Mouse (Mus musculus): ENCODE results near the gene Vat1.
"Not testable (repeated sequence)": the region's sequence is repeated elsewhere in the genome, so short reads cannot be mapped to it uniquely, and the experiment has no call there.

The Vat1 gene

DNA sequence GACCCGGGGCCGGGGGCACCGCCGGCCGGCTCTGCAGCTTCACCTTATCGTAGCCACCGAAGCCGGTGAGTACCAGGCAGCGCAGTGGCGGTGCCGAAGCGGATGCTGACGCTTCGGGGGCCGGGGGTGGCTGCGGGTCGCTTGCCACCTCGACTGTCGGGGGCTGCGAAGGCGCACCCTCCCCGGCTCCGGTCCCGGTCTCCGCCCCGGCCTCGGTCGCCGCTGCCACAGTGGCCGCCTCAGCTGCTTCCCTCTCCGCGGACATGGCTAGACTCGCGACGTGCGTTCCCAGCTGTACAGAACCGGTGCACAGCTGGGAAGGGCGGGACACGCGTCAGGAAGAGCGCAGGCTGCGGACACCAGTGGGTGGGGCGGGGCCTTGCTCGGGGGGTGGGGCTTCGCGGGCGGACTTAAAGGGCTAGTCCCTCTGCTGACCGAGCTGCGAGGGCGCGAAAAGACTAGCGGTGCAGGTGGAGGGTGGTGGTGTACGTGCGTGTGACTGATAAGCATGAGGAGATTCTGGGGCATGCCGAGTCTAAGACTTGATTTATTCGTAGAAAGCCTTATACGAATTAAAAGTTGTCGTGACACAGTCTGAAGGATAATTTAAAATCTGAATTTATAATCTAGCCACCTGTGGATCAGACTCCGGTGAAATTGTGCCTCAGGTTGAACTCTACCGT lies at the start of gene Vat1:
Gene Vat1, minus strand, starts transcription at position 362 of the 683 bp plus-strand sequence.
- in situ Hi-C loops (cut with MboI; ENCODE audit: low pct_unique_long_range_greater_than_20kb in 1 of 2, low sequenced_read_pairs in 2 of 2, unreplicated experiment in 1 of 2): no loop called here

DNA sequence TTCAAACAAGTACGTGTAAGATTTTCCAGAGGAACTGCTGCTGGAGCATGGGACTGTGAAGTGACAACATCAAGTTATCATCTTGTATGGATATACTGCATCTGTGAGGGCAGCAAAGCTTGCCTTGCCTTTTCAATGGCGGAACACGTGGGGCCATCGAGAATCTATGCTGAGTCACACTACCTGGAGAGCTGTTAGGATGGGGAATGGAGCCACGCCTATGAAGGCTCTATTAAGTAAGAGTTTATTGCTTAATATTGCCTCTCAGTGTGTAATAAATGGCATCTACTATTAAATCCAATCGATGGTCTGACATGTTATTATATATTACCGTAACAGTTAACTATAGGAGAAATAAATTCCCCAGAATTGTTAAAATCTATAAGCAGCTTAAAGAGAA lies 41.1 kb upstream of the Vat1 start:
- in situ Hi-C loops (cut with MboI; ENCODE audit: low pct_unique_long_range_greater_than_20kb in 1 of 2, low sequenced_read_pairs in 2 of 2, unreplicated experiment in 1 of 2): no loop called here

DNA sequence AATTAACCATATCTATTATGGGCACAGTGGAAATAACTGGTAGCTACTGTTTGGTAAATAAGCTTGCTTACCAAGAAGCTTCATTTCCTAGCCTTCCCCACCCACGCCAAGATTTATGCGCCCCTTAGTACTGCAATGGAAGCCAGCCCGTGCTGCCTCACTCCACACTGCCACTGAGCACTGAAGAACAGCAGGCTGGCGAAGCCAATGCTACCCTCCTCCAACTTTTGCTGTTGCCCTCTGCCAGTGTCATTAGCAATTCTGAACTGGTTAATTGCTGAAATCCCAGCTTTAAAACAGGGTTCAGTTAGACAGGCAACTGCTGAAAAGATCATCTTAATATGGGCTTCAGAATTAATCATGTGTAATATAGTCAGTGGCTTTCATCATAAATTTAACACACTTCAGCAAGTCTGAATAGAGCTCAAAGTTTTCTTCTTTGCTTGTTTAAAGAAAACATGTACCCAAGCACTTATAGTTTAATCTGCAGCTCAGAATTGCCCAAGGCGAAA lies 40.3 kb upstream of the Vat1 start:
- in situ Hi-C loops (cut with MboI; ENCODE audit: low pct_unique_long_range_greater_than_20kb in 1 of 2, low sequenced_read_pairs in 2 of 2, unreplicated experiment in 1 of 2): no loop called here

- in situ Hi-C loops (cut with MboI; ENCODE audit: low pct_unique_long_range_greater_than_20kb in 1 of 2, low sequenced_read_pairs in 2 of 2, unreplicated experiment in 1 of 2): no loop called here
Measured at GRCm38 (mm10) chr11:101486126-101486525, 20.1 kb upstream of the Vat1 start.

DNA sequence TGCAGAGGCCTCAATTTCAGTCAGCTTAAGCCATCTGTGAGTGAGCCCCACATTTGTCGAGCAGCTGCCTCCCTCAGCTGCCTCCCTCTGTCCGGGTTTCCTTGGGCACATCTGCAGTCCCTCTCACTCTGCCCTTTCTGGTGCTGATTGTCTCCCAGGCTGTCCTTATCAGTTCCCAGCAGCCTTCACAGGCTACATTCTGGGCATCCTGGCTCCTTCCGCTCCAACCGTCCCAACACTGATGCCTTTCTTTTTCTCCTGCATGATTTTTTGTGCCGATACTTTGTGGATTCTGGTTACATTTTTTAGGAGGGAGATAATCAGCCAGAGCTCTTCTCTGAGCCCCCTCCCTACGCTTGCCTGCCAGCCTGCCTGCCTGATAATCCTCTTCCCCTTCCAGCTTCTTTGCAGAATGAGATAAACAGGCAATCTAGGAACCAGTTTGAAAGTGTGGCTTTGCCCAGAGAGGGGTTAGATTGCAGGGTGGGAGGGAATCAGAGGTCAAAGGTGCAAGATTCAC lies 19.5 kb upstream of the Vat1 start:
- in situ Hi-C loops (cut with MboI; ENCODE audit: low pct_unique_long_range_greater_than_20kb in 1 of 2, low sequenced_read_pairs in 2 of 2, unreplicated experiment in 1 of 2): no loop called here

DNA sequence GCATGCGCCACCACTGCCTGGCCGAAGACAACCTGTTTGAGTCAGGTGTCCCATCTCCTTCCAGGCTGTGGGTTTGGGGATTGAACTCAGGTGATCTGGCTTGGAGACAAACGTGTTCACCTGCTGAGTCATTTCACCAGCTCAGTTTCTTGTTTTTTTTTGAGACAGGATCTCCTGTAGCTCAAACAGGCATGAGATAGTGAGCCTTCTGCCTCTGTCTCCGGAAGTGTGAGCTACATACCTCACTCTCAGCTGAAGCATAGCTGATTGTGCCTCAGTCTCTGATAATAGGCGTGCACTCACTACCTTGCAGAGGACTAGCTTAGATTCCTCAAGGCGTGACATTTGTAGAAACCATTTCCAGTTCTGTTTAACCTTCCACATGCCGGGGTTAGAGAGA lies 18.8 kb upstream of the Vat1 start:
- in situ Hi-C loops (cut with MboI; ENCODE audit: low pct_unique_long_range_greater_than_20kb in 1 of 2, low sequenced_read_pairs in 2 of 2, unreplicated experiment in 1 of 2): no loop called here

- in situ Hi-C loops (cut with MboI; ENCODE audit: low pct_unique_long_range_greater_than_20kb in 1 of 2, low sequenced_read_pairs in 2 of 2, unreplicated experiment in 1 of 2): no loop called here
Measured at GRCm38 (mm10) chr11:101484245-101484644, 18.2 kb upstream of the Vat1 start.

DNA sequence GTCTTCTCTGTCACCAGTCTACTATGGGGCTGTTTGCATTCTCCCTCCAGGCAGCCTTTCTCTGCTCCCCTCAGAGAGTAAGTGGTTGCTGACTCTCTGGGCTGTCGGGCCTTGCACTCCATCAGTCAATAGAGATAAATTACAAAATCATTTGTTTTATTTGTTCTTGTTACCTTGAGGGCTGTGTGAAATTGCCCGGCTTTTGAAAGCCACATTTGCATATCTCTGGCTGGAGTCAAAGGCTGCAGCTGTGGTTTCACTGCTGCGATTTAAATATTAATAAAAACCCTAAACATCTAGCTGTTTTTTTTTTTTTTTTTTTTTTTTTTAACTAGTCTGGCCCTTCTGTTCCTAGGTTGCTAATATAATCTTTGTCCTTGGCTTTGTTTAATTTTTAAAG lies 17.8 kb upstream of the Vat1 start:
- in situ Hi-C loops (cut with MboI; ENCODE audit: low pct_unique_long_range_greater_than_20kb in 1 of 2, low sequenced_read_pairs in 2 of 2, unreplicated experiment in 1 of 2): no loop called here

DNA sequence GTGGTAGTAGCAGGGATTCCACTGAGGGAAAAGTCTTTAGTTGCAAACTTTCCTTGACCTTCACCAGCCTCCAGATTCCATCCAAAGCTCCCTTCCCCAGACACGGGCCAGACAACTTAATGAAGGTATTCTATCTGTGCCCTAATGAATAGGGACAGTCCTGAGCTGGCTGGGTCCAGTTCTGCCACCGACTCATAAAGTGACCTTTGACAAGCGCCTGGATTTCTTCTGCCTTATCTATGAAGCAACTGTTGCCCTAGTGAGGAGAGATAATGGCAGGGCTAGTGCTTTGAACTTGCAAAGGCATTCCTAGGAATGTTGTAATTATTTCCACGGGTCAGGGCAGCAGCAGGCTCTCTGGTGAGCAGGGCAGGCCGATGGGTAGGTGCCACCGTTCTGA lies 14.9 kb upstream of the Vat1 start:
- in situ Hi-C loops (cut with MboI; ENCODE audit: low pct_unique_long_range_greater_than_20kb in 1 of 2, low sequenced_read_pairs in 2 of 2, unreplicated experiment in 1 of 2): no loop called here

- in situ Hi-C loops (cut with MboI; ENCODE audit: low pct_unique_long_range_greater_than_20kb in 1 of 2, low sequenced_read_pairs in 2 of 2, unreplicated experiment in 1 of 2): no loop called here
Measured at GRCm38 (mm10) chr11:101479171-101479635, 13.2 kb upstream of the Vat1 start.

GRCm38 (mm10) chr11:101477552-101478211 lies 11.7 kb upstream of the Vat1 start:
- in situ Hi-C loops (cut with MboI; ENCODE audit: low pct_unique_long_range_greater_than_20kb in 1 of 2, low sequenced_read_pairs in 2 of 2, unreplicated experiment in 1 of 2): no loop called here

DNA sequence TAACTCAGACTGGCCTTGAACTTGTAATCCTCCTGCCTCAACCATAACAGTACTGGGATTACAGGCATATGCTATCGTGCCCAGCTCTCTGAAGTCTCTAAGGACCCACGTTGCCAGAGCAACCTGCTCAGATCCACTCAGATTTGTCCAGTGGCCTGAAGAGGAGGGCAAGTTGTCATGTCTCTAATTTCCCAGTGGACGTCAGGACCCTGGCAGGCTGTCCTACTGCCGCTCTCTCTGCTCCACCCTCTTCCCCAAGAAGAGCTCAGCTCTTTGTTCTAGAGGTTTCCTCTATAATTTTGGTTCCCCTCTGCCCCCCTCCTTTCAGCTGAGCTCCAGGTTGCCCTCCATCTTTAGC lies 11.1 kb upstream of the Vat1 start:
- in situ Hi-C loops (cut with MboI; ENCODE audit: low pct_unique_long_range_greater_than_20kb in 1 of 2, low sequenced_read_pairs in 2 of 2, unreplicated experiment in 1 of 2): no loop called here

GRCm38 (mm10) chr11:101476361-101476760 lies 10.3 kb upstream of the Vat1 start:
- in situ Hi-C loops (cut with MboI; ENCODE audit: low pct_unique_long_range_greater_than_20kb in 1 of 2, low sequenced_read_pairs in 2 of 2, unreplicated experiment in 1 of 2): not testable (repeated sequence)

DNA sequence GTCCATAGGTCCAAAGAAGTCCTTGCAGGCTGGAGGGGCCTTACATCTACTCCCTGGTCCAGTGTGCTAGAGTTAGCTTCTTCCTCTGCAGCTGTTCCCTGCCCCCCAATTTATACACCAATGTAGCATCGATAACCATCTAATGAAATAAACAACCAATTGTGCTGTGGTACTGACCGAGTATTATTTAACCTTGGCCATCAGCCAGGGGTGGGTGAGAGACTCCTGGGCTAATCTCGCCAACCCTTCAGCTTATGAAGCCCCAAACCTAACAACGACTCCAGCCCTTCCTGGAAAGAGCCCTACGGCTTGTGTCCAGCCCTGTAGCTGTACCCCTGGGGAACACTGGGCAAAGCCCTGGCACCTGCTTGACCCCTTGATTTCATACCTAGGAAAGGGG lies 8.3 kb upstream of the Vat1 start:
- in situ Hi-C loops (cut with MboI; ENCODE audit: low pct_unique_long_range_greater_than_20kb in 1 of 2, low sequenced_read_pairs in 2 of 2, unreplicated experiment in 1 of 2): no loop called here

GRCm38 (mm10) chr11:101473686-101474085 lies 7.7 kb upstream of the Vat1 start:
- in situ Hi-C loops (cut with MboI; ENCODE audit: low pct_unique_long_range_greater_than_20kb in 1 of 2, low sequenced_read_pairs in 2 of 2, unreplicated experiment in 1 of 2): not testable (repeated sequence)

DNA sequence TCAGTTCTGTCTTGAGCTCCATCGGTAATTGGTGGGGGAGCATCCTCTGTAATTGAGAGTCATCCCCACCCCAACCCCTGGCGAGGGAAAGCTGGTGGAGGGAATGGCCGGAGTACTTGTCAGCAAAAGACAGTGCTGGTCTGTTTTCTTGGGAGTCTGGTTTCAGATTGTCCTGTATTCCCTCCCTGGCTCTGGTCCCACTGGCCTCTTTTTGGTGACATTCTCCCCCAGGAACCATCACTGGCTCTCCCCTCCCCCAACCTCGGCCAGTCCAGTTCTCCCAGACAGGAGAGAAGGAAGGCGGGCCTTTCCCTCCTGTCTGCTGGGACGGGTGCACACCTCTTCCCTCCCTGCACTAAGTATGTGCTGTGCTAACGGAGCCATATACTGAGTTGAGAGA lies 6.3 kb upstream of the Vat1 start:
- in situ Hi-C loops (cut with MboI; ENCODE audit: low pct_unique_long_range_greater_than_20kb in 1 of 2, low sequenced_read_pairs in 2 of 2, unreplicated experiment in 1 of 2): no loop called here

DNA sequence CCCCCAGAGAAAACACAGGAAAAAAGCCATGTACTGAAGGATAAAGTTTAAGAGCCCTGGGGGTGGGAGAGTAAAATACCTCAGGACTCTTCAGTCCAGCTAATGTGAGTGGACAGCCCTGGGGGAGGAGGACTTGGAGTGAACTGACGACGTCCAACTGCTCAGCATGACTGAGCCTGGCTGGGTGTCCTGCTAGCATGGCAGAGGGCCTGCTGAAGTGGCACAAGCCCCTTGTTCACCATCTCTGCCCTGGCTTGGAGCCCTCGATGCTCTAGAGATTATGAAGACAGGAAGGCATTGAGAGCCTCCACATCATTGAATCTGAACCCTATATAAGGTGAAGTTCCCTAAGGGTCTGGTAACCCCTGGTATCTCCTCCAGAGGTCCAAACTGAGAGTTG lies 5.9 kb upstream of the Vat1 start:
- in situ Hi-C loops (cut with MboI; ENCODE audit: low pct_unique_long_range_greater_than_20kb in 1 of 2, low sequenced_read_pairs in 2 of 2, unreplicated experiment in 1 of 2): no loop called here

DNA sequence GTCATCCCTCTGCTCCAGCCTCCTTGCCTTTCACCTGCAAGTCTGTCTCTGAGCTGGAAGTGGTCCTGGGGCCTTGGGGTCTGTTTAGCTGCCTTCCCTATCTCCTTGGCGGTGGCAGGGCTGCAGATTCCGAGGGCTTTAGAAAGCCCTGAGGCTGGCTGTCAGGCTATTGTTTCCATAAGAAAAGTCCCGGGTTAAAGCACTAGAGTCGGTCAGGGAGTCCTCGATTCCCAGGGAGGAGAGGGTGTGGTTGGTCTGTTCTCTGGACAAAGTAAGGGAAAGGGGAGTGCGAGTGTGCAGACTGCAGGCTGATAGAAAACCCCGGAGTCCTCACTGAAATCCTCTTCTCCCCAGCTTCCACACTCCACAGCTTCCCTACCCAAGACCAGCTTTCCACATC lies 4.2 kb upstream of the Vat1 start:
- in situ Hi-C loops (cut with MboI; ENCODE audit: low pct_unique_long_range_greater_than_20kb in 1 of 2, low sequenced_read_pairs in 2 of 2, unreplicated experiment in 1 of 2): no loop called here

- in situ Hi-C loops (cut with MboI; ENCODE audit: low pct_unique_long_range_greater_than_20kb in 1 of 2, low sequenced_read_pairs in 2 of 2, unreplicated experiment in 1 of 2): no loop called here
Measured at GRCm38 (mm10) chr11:101469155-101469554, 3.1 kb upstream of the Vat1 start.

DNA sequence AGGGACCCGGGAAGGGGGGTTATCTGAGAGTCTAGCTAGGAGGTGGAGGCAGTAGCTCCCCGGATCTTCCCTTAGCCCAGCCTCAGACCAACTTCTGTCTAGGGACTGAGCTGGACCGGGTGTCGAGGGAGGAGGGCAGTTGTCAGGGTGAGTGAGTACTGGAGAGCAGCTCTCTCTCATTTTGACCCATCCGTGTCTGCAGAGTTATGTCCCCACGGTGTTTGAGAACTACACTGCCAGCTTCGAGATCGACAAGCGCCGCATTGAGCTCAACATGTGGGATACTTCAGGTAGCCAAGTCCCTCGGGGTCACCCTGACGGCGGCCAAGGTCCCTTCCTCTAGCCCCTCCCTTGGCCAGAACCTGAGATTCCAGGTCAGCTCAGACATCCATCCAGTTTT lies 2.7 kb upstream of the Vat1 start:
- in situ Hi-C loops (cut with MboI; ENCODE audit: low pct_unique_long_range_greater_than_20kb in 1 of 2, low sequenced_read_pairs in 2 of 2, unreplicated experiment in 1 of 2): no loop called here
